Mouse (Mus musculus): ENCODE data around the gene A930002H24Rik.
A peak's percentile ranks its signal among the peaks of the same experiment; 100 is the strongest.

Gene A930002H24Rik

DNA sequence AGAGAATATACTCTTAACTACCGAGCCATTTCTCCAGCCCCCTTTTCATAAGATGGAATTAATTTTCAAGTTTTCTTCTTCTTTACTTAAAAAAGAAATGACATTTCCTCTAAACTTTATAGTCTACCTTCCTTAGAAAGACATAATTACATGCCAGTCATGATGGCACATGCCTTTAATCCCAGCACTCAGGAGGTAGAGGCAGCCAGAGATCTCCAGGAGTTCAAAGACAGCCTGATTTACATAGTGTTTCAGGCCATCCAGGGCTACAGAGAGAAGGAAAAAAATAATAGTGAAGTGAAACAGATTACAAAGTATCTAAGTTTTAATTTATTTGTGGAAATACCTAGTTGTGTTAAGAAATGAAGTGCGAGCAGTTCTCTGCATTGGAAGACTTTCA lies 27.4 kb downstream of the A930002H24Rik start:
- DNase-seq (ENCODE audit: inconsistent ontology term), result no peak

DNA sequence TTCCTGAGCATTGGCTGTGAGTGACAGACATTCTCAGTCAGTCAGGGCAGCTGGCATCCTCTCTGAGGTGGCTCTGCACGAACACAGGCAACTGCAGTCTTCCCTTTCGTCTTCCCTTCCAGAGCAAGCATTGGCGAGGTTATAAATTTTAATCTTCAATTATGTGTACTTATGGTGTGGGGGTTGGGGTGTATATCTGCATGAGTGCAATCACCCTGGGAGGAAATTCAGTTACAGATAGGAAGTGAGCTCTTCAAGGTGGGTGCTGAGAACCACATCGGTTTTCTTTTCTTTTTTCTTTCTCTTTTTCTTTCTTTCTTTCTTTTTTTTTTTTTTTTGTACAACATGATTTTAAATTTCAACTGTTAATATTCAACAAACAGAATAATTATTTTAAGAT lies 32.0 kb downstream of the A930002H24Rik start:
- DNase-seq (ENCODE audit: inconsistent ontology term), result no peak

DNA sequence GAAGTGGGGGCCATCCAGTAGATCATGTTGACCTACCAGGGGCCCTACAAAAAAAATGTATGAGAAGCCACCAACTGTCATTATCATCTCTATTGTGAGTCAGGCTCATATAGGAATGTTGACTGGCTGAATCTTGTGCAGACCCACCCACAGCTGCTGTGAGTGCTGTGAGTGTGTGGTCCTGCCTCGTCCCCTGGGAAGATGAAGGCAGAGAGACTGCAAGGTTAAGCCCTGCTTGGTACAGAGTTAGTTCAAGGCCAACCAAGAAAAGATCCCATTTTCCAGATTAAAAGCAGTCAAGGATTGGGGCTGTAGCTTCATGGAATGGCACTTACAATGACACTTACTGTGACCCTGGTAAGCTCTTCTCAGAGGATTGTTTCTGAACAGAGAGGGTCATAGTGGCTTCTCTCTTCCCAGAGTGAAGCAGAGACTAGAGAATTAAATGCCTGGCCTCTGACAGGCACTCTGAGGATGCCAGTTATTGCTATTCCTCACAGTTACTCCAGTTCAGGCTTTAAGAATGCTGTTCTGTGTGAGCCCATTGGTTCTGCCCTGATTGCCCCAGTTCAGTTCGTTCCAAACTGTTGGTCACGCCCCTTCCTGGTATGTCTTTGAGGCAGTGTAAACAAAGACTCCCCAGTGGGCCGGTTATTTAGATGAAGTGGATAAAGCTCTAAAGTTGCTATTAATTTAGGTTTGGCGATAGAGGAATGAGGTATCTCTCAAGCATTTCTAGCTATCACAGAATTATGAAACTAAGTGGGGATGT lies 34.8 kb downstream of the A930002H24Rik start:
- DNase-seq (ENCODE audit: inconsistent ontology term), result peak; percentile 40

DNA sequence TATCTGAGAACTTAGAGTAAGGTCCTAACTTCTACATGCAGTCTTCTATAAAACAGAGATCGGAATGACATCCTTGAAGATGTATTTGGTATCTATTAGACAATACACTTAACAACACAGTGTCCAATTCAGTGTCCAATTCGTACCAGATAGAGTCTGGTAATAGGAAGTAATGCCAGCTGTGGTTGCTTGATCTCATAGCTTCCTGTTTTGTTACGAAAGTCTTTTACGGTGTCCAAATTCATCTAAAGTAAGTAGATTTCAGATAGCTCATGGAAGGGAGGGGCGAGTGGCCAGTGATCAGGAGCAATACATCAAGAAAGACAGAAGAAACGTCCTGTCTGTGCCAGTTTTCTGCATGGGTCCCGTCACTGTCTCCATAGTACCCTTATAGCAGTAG lies 36.8 kb downstream of the A930002H24Rik start:
- DNase-seq (ENCODE audit: inconsistent ontology term), result no peak

DNA sequence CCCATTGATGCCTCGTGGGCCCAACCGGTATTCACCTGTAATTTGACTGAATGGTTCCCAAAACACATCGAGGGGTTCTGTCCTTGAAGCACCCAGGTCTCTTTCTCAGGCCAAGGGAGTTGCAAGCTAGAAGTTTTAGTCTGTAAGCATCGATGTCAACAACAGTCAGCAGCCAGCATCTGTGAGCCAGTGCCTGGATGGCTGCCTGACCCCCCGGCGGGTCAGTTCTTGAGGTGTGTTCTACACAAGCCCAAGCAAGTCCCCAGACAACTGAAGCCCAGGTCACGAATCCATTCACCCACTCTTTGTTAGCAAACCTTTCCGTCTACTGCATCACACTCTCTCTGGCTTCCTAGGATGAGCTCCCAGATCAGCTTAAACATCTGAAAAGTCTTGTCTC lies 37.4 kb downstream of the A930002H24Rik start:
- DNase-seq (ENCODE audit: inconsistent ontology term), result no peak

DNA sequence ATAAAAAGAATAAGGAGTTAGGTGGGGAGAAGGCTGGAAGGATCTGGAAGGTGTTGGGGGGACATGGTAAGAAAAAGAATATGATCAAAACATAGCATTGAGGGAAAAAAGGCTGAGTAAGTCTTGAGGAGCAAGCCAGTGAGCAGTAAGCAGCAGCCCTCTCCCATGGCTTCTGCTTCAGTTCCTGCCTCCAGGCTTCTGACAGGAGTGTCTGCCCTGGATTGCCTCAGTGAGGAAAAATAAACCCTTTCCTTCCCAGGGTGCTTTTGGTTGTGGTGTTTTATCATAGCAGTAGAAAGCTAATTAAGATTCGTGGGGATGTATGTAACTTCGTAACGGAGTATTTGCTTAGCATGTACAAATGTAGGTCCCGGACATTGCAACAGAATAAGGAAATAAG lies 39.5 kb downstream of the A930002H24Rik start:
- no peak for DNase-seq (ENCODE audit: inconsistent ontology term)

DNA sequence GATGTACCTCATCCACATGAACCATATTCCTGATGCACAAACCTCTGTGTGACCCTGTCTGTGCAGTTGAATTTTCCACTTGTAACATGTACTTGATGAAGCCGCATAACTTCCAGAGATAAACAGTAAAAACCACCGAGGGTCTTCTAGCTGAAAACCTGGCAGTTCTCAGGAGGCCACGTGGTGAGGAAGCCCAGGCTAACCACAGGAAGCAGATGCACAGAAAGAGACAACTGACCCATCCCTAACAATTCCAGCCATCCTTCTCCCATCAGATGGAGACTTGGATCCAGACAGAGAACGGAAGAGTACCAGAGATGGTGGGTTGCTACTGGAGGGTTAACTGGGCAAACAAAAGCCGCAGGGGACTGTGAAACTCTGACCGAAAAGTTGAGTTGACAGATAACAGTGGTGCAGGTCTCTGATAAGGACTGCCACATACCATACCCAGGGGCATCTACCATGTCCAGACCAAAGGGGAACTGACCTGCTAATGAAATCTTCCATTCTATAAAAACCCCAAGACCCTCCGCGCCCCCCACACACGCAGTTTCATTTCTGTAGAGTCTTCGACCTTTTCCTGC lies 45.1 kb downstream of the A930002H24Rik start:
- DNase-seq (ENCODE audit: inconsistent ontology term), result no peak

DNA sequence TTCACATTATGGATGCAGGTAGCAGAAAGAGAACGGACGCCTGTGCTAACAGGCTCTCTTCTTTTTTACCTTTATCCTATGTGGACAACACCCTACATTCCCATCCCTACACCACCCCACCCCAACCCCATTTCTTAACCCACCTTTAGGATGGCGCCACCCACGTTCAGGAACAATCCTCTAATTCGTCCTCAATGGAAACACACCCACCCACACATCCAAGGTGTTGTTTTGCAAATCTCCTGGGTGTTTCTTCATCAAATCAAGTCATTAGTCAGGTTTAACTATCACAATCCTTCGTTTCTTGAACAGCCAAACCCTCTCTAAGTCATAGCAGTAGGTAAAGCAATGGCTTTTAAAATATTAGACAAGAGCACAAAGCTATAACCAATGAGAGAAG lies 50.0 kb downstream of the A930002H24Rik start:
- DNase-seq (ENCODE audit: inconsistent ontology term), result no peak
